Mouse (Mus musculus): ENCODE data around the gene Capn2.

The Capn2 gene

GRCm38 (mm10) chr1:182460291-182461244 is 56.8 kb downstream of the Capn2 start:
- no peak for DNase-seq

GRCm38 (mm10) chr1:182459436-182459835 is 58.0 kb downstream of the Capn2 start:
- DNase-seq = no peak

GRCm38 (mm10) chr1:182458556-182458955 is 58.9 kb downstream of the Capn2 start:
- DNase-seq = no peak

- no peak for DNase-seq
Measured at GRCm38 (mm10) chr1:182455080-182455479, 62.3 kb downstream of the Capn2 start.

GRCm38 (mm10) chr1:182452473-182452872 is 64.9 kb downstream of the Capn2 start:
- no peak for DNase-seq

GRCm38 (mm10) chr1:182448276-182449035 is 69.0 kb downstream of the Capn2 start:
- no peak for DNase-seq

GRCm38 (mm10) chr1:182444116-182444515 is 73.3 kb downstream of the Capn2 start:
- DNase-seq = no peak

GRCm38 (mm10) chr1:182441791-182442473 is 75.5 kb downstream of the Capn2 start:
- DNase-seq = no peak

GRCm38 (mm10) chr1:182439546-182440222 is 77.7 kb downstream of the Capn2 start:
- DNase-seq = no peak

- DNase-seq = peak; percentile 20
Measured at GRCm38 (mm10) chr1:182436746-182437145, 80.7 kb downstream of the Capn2 start.

GRCm38 (mm10) chr1:182432059-182432458 is 85.3 kb downstream of the Capn2 start:
- DNase-seq = no peak

- no peak for DNase-seq
Measured at GRCm38 (mm10) chr1:182430676-182431075, 86.7 kb downstream of the Capn2 start.

GRCm38 (mm10) chr1:182429826-182430225 is 87.6 kb downstream of the Capn2 start:
- DNase-seq = no peak

- no peak for DNase-seq
Measured at GRCm38 (mm10) chr1:182427426-182427825, 90.0 kb downstream of the Capn2 start.

GRCm38 (mm10) chr1:182426444-182426843 is 91.0 kb downstream of the Capn2 start:
- DNase-seq = no peak

GRCm38 (mm10) chr1:182425176-182425575 is 92.2 kb downstream of the Capn2 start:
- no peak for DNase-seq

- no peak for DNase-seq
Measured at GRCm38 (mm10) chr1:182424274-182424673, 93.1 kb downstream of the Capn2 start.

GRCm38 (mm10) chr1:182419481-182419880 is 97.9 kb downstream of the Capn2 start:
- no peak for DNase-seq

Data from cerebellum, adult 11 months (tissue).